Mouse (Mus musculus) G1E (cell line): ENCODE measurements around the gene Ephb1.

ENCODE experiments used
- CTCF ChIP-seq: IDR thresholded peaks from 2 replicates; pipeline ENCODE4 v1.5.1; 2012; ENCODE audit warnings: low read depth, low read length, inconsistent platforms, mixed read lengths
- TAL1 ChIP-seq: conservative IDR thresholded peaks from 2 replicates; pipeline ENCODE4 v1.6.1; 2012; ENCODE audit warnings: low read depth, low read length, inconsistent platforms, mixed read lengths

DNA sequence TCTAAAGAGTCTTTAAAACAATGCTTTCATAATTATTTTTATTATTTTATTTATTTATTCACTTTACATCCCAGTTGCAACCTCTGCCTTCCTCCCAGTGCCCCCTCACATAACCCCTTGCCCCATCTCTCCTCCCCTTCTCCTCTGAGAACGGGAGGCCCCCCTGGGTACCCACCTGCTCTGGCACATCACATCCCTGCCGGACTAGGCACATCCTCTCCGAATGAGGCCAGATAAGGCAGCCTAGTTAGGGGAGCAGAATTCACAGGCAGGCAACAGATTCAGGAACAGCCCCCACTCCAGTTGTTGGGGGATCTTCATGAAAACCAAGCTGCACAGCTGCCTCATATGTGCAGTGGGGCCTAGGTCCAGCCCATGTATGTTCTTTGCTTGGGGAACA, 17.4 kb upstream of the Ephb1 start:
- TF ChIP-seq CTCF (no peak), TAL1 (no peak)
